Mouse (Mus musculus) heart, embryonic 13.5 days (tissue): ENCODE data around the gene Hoxa4. TPM values are rescaled to one million over a fixed set of nuclear protein-coding genes. Genes with fewer than 3 reads are reported as not detected.

Experiments
- ATAC-seq: fragments of 200-750 bp; cut with Nextera tagmentation; 2 replicates; pipeline ENCODE4 v1.8.0; 2017; ENCODE audit warnings: moderate TSS enrichment; ENCODE audit not compliant: insufficient number of reproducible peaks, low FRiP score, low TSS enrichment; ENCODE audit errors: extremely low read depth
- H3K27ac ChIP-seq: fragments of 300-500 bp; sonication (generic); replicated peaks from 2 replicates; pipeline ENCODE4 v1.5.1; 2015; ENCODE audit warnings: moderate library complexity, mild to moderate bottlenecking, inconsistent platforms
- H3K27me3 ChIP-seq: fragments of 300-500 bp; sonication (generic); replicated peaks from 2 replicates; pipeline ENCODE4 v1.6.1; 2015; ENCODE audit warnings: mild to moderate bottlenecking, inconsistent platforms
- H3K36me3 ChIP-seq: fragments of 300-500 bp; sonication (generic); 2 replicates; pipeline ENCODE4 v1.6.1; 2015; ENCODE audit warnings: mild to moderate bottlenecking, inconsistent platforms
- H3K4me1 ChIP-seq: fragments of 300-500 bp; sonication (generic); 2 replicates; pipeline ENCODE4 v1.6.1; 2015; ENCODE audit warnings: inconsistent platforms
- H3K4me2 ChIP-seq: fragments of 300-500 bp; sonication (generic); 2 replicates; pipeline ENCODE4 v1.6.1; 2015; ENCODE audit warnings: inconsistent platforms, mild to moderate bottlenecking, moderate library complexity
- H3K4me3 ChIP-seq: fragments of 300-500 bp; sonication (generic); 2 replicates; pipeline ENCODE4 v1.5.1; 2015; ENCODE audit warnings: moderate library complexity, mild to moderate bottlenecking, inconsistent platforms
- H3K9ac ChIP-seq: fragments of 300-500 bp; sonication (generic); 2 replicates; pipeline ENCODE4 v1.6.1; 2015; ENCODE audit warnings: inconsistent platforms, mild to moderate bottlenecking, moderate library complexity
- H3K9me3 ChIP-seq: fragments of 300-500 bp; sonication (generic); 2 replicates; pipeline ENCODE4 v1.6.1; 2016; ENCODE audit warnings: inconsistent platforms
- WGBS: fragments of 180-500 bp; shearing (Covaris S2); methylation state at CpG from one replicate; pipeline ENCODE4 v1.1.7; 2015; ENCODE audit warnings: mixed read lengths; 5-methylcytosine and 5-hydroxymethylcytosine counted together
- polyA plus RNA-seq: library from polyadenylated mRNA; unstranded; fragments of >200 nt; fragmentation: Nextera tagmentation; extraction: Ambion mirVana; gene quantifications from 2 replicates; pipeline ENCODE4 v1.2.1, GENCODE M21; 2015

The Hoxa4 gene
- polyA plus RNA-seq, 1 experiment from 2014 or later = 0.74 TPM

GRCm38 (mm10) chr6:52173648-52174047, 17.9 kb downstream of the Hoxa4 start:
- Histone ChIP-seq H3K4me1 (peaks cover 19% of the 10 kb centered on the region), H3K4me2 (peak overlapping the region; percentile 62), H3K27me3 (peaks cover 98% of the 10 kb centered on the region), H3K27ac (peak overlapping the region; percentile 78; the same call in 1 of the 2 replicates), H3K4me3 (peak overlapping the region; percentile 40), H3K36me3 (no peaks in the 10 kb centered on the region), H3K9ac (0 out of 2 replicates have a peak overlapping the region, but pooled peaks have one; percentile 40), H3K9me3 (no peaks in the 10 kb centered on the region)
- 7% methylated on average over 4 of the region's 4 CpGs for WGBS
- no peak for ATAC-seq

GRCm38 (mm10) chr6:52172501-52172900, 19.1 kb downstream of the Hoxa4 start:
- ATAC-seq = no peak
- no peaks in the 10 kb centered on the region for H3K36me3 ChIP-seq
- peak overlapping the region; percentile 78 for H3K27ac ChIP-seq
- H3K27me3 ChIP-seq = peaks cover 98% of the 10 kb centered on the region
- H3K9me3 ChIP-seq = no peaks in the 10 kb centered on the region
- peaks cover 21% of the 10 kb centered on the region for H3K4me1 ChIP-seq
- H3K4me3 ChIP-seq = peak overlapping the region; percentile 40
- peak overlapping the region; percentile 62 for H3K4me2 ChIP-seq
- 2% methylated on average over 35 of the region's 35 CpGs for WGBS
- H3K9ac ChIP-seq = peak overlapping the region; percentile 47; the same call in 1 of the 2 replicates

DNA sequence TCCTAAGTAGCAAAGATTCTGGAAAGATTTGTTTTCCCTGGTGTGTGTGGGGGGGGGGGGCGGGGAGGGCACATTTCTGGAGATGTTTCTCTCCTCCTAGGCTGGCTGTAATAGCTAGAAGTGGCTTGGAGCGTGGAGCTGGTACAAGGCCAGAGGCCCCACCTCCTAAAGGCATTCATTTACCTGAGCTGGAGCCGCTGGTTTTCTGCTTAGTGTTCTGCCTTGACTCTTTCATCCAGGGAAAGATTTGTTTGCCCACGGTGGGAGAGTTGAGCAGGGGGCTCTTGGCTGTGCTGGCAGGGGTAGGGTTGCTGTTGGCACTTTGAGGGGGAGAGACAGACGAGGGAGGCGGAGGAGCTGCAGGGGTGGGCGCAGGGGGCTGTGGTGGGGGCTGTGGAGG, 19.6 kb downstream of the Hoxa4 start:
- Histone ChIP-seq H3K9me3 (no peaks in the 10 kb centered on the region), H3K4me1 (peaks cover 21% of the 10 kb centered on the region), H3K36me3 (no peaks in the 10 kb centered on the region), H3K9ac (peak overlapping the region; percentile 47; the same call in 1 of the 2 replicates), H3K27me3 (peaks cover 98% of the 10 kb centered on the region), H3K4me3 (peak overlapping the region; percentile 40), H3K4me2 (peak overlapping the region; percentile 62), H3K27ac (peak overlapping the region; percentile 69)
- WGBS = 17% methylated on average over 7 of the region's 7 CpGs
- ATAC-seq = no peak

DNA sequence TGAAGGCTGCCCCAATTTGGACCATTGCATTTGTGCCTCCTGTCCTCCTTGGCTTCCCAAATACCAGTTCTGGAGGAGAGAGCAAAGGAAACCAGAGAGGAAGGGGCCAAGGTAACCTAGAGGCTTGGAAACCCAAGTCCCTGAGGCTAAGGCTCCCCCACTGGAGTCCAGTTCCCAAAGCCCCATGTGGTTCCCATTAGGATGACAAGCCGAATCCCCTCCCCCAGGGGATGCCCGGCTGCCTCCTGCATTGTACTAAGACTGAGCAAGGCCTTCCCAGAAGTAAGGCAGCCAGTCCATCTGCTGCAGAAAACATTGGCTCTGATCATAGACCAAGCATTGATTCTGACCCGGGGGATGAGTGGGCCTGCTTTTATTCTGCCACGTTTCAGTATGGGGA, 20.2 kb downstream of the Hoxa4 start:
- peaks cover 98% of the 10 kb centered on the region for H3K27me3 ChIP-seq
- H3K27ac ChIP-seq = peak overlapping the region; percentile 74
- H3K4me1 ChIP-seq = peaks cover 21% of the 10 kb centered on the region
- no peak overlapping the region for H3K4me3 ChIP-seq
- WGBS = 7% methylated on average over 4 of the region's 4 CpGs
- H3K9ac ChIP-seq = no peak overlapping the region
- 0 out of 2 replicates have a peak overlapping the region, but pooled peaks have one; percentile 4 for H3K4me2 ChIP-seq
- no peak for ATAC-seq
- H3K9me3 ChIP-seq = no peaks in the 10 kb centered on the region
- H3K36me3 ChIP-seq = no peaks in the 10 kb centered on the region

DNA sequence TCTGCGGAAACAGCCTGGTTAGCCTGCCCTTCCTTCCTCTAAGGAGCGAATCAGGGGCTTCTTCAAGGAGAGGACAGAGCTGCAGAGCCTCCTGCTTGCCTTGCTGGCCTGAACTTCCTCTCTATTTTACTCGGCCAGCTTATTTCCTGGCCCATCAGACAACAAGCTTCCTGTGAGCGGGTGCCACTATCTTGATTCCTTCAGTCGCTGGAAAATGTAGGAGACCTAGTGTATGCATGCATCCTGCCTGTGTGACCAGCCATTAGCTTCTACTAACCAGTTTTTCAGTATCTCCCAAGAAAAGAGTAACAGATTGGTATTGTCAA, 20.7 kb downstream of the Hoxa4 start:
- Histone ChIP-seq H3K9ac (peak overlapping the region; percentile 59), H3K36me3 (no peaks in the 10 kb centered on the region), H3K27me3 (peaks cover 98% of the 10 kb centered on the region), H3K9me3 (no peaks in the 10 kb centered on the region), H3K4me2 (peak overlapping the region; percentile 44), H3K4me3 (peak overlapping the region; percentile 25), H3K4me1 (peaks cover 21% of the 10 kb centered on the region), H3K27ac (peak overlapping the region; percentile 74)
- ATAC-seq = no peak
- 8% methylated on average over 5 of the region's 5 CpGs for WGBS

DNA sequence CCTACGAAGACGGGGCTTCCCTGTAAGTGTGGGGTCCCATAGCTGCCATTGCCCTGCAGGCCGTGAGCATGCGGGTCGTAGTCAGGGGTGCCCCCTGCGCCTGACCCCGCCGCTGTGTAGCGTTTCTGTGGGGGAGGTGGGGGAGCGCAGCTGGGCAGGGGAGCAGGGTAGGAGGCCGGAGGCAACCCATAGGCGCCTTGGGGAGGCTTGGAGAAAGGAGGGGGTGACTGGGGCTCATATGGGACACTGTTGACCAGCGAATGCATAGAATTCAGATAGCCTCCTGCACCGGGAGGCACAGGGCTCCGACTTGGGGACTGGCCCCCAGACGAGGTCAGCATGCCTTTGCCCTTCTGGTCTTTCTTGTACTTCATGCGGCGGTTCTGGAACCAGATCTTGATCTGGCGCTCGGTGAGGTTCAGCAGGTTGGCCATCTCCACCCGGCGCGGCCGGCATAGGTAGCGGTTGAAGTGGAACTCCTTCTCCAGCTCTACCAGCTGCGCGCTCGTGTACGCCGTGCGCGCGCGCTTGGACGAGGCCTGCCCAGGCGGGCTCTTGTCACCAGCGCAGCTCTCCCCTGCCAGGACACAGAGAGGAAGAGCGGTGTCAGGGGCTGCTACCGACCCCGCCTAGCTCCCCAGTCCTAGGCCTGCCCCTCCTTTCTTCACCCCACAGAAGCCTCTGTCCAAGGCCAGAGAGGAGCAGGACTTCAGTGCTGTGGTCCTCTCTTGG, 21.2 kb downstream of the Hoxa4 start:
- Histone ChIP-seq H3K27ac (peak overlapping the region; percentile 74), H3K4me1 (peaks cover 21% of the 10 kb centered on the region), H3K4me3 (peak overlapping the region; percentile 25), H3K36me3 (no peaks in the 10 kb centered on the region), H3K9ac (peak overlapping the region; percentile 59), H3K27me3 (peaks cover 98% of the 10 kb centered on the region), H3K4me2 (peak overlapping the region; percentile 44), H3K9me3 (no peaks in the 10 kb centered on the region)
- WGBS = 5% methylated on average over 40 of the region's 40 CpGs
- peak; percentile 5; the same call in 1 of the 2 replicates for ATAC-seq

DNA sequence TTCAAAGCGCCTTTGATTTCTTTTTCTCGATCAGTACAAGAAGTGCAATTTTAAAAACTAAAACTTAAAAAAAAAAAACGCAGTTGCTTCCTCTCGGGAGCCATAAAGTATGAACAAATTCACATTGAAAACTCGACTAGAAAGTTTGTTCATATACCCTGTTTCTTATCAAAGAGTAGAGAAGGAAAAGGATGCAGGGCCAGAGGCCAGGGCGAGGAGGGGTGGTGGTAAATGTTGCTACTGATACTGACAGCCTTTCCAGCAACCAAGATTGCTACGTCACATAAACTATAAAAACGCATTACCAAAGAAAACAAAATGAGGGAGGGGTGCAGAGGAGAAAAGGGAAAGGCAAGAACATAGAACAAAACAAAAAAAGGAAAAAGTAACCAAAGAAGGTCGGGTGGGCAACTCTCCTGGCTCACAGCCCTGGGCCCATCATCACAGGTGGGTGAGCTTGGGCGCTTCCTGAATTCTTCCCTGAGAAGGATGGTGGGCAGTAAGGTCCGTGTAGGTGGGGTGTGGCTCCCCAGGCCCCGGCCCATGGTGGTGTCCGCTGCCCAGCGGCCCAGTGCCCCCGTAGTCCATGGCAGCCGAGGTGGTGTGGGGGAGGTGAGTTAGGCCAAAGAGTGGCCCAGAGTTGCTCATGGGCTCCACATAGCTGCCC, 21.9 kb downstream of the Hoxa4 start:
- H3K27me3 ChIP-seq = peaks cover 98% of the 10 kb centered on the region
- no peaks in the 10 kb centered on the region for H3K9me3 ChIP-seq
- H3K4me2 ChIP-seq = peak overlapping the region; percentile 59
- ATAC-seq = no peak
- 11% methylated on average over 16 of the region's 16 CpGs for WGBS
- H3K4me1 ChIP-seq = peaks cover 21% of the 10 kb centered on the region
- no peaks in the 10 kb centered on the region for H3K36me3 ChIP-seq
- peak overlapping the region; percentile 25; the same call in 1 of the 2 replicates for H3K4me3 ChIP-seq
- peak overlapping the region; percentile 74 for H3K27ac ChIP-seq
- peak overlapping the region; percentile 59 for H3K9ac ChIP-seq

- peak overlapping the region; percentile 36 for H3K4me3 ChIP-seq
- WGBS = 3% methylated on average over 42 of the region's 42 CpGs
Observed at GRCm38 (mm10) chr6:52168191-52169055, 23.1 kb downstream of the Hoxa4 start.

DNA sequence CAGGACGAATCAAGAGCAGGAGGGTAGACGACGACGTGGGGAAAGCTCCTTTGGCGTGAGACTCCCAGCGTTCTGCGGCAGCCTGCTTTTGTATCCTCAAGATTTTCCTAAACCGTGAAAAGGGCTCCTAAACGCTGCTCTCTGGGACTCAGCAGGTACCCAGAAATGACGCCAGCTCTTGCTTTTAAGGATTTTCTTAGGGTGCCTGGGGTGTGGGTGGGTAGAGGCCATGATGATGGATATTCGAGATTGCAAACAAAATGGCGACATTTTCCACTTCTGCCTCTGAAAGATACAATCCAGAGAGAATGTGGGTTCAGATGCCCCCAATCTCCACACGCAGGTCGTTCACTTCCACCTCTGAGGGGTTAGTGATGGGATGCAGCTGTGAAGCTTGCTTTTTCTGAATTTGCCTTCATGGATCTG, 23.8 kb downstream of the Hoxa4 start:
- ATAC-seq = no peak
- peak overlapping the region; percentile 79 for H3K27ac ChIP-seq
- peaks cover 99% of the 10 kb centered on the region for H3K27me3 ChIP-seq
- peak overlapping the region; percentile 36 for H3K4me3 ChIP-seq
- H3K9me3 ChIP-seq = no peaks in the 10 kb centered on the region
- H3K36me3 ChIP-seq = no peaks in the 10 kb centered on the region
- peaks cover 19% of the 10 kb centered on the region for H3K4me1 ChIP-seq
- 10% methylated on average over 14 of the region's 14 CpGs for WGBS
- peak overlapping the region; percentile 73 for H3K9ac ChIP-seq
- peak overlapping the region; percentile 59 for H3K4me2 ChIP-seq

More at GRCm38 (mm10) chr6:52168191-52169055, 23.1 kb downstream of the Hoxa4 start:
- peak overlapping the region; percentile 59 for H3K4me2 ChIP-seq
- H3K9me3 ChIP-seq = no peaks in the 10 kb centered on the region
- H3K27ac ChIP-seq = peak overlapping the region; percentile 79
- peaks cover 99% of the 10 kb centered on the region for H3K27me3 ChIP-seq
- H3K9ac ChIP-seq = peak overlapping the region; percentile 73
- no peak for ATAC-seq
- H3K36me3 ChIP-seq = no peaks in the 10 kb centered on the region
- peaks cover 21% of the 10 kb centered on the region for H3K4me1 ChIP-seq

- peak overlapping the region; percentile 79 for H3K27ac ChIP-seq
- no peaks in the 10 kb centered on the region for H3K9me3 ChIP-seq
- 18% methylated on average over 1 of the region's 1 CpGs for WGBS
- peak overlapping the region; percentile 73 for H3K9ac ChIP-seq
- peak overlapping the region; percentile 36 for H3K4me3 ChIP-seq
- ATAC-seq = no peak
- H3K36me3 ChIP-seq = no peaks in the 10 kb centered on the region
- H3K4me1 ChIP-seq = peaks cover 14% of the 10 kb centered on the region; the same call in 1 of the 2 replicates
- H3K27me3 ChIP-seq = peaks cover 99% of the 10 kb centered on the region
- H3K4me2 ChIP-seq = peak overlapping the region; percentile 59
Observed at GRCm38 (mm10) chr6:52167176-52167575, 24.4 kb downstream of the Hoxa4 start.
